Mouse (Mus musculus) hindbrain, embryonic 15.5 days (tissue): ENCODE results near the gene Tjp3. TPM values are rescaled to one million over a fixed set of nuclear protein-coding genes. Genes with fewer than 3 reads are reported as not detected.

ENCODE experiments used
- ATAC-seq: fragments of 200-750 bp; cut with Nextera tagmentation; 2 replicates; pipeline ENCODE4 v1.8.0; 2017; ENCODE audit warnings: low read depth, moderate number of reproducible peaks, moderate TSS enrichment; ENCODE audit not compliant: low FRiP score
- H3K27ac ChIP-seq: fragments of 300-500 bp; sonication (generic); replicated peaks from 2 replicates; pipeline ENCODE4 v1.5.1; 2015; ENCODE audit warnings: mild to moderate bottlenecking, inconsistent platforms
- H3K27me3 ChIP-seq: fragments of 300-500 bp; sonication (generic); 2 replicates; pipeline ENCODE4 v1.6.1; 2015; ENCODE audit warnings: control low read depth, inconsistent platforms
- H3K36me3 ChIP-seq: fragments of 300-500 bp; sonication (generic); 2 replicates; pipeline ENCODE4 v1.6.1; 2015; ENCODE audit warnings: control low read depth, inconsistent platforms
- H3K4me1 ChIP-seq: fragments of 300-500 bp; sonication (generic); replicated peaks from 2 replicates; pipeline ENCODE4 v1.6.1; 2015; ENCODE audit warnings: control low read depth, inconsistent platforms
- H3K4me2 ChIP-seq: fragments of 300-500 bp; sonication (generic); 2 replicates; pipeline ENCODE4 v1.6.1; 2015; ENCODE audit warnings: moderate library complexity, mild to moderate bottlenecking, inconsistent platforms
- H3K4me3 ChIP-seq: fragments of 300-500 bp; sonication (generic); 2 replicates; pipeline ENCODE4 v1.5.1; 2015; ENCODE audit warnings: mild to moderate bottlenecking, inconsistent platforms
- H3K9ac ChIP-seq: fragments of 300-500 bp; sonication (generic); 2 replicates; pipeline ENCODE4 v1.6.1; 2015; ENCODE audit warnings: inconsistent platforms
- H3K9me3 ChIP-seq: fragments of 300-500 bp; sonication (generic); 2 replicates; pipeline ENCODE4 v1.6.1; 2016; ENCODE audit warnings: control low read depth, inconsistent platforms
- WGBS: fragments of 180-500 bp; shearing (Covaris S2); methylation state at CpG from one replicate; pipeline ENCODE4 v1.1.7; 2015; 5-methylcytosine and 5-hydroxymethylcytosine counted together
- polyA plus RNA-seq: library from polyadenylated mRNA; unstranded; fragments of >200 nt; fragmentation: Nextera tagmentation; extraction: Ambion mirVana; gene quantifications from 2 replicates; pipeline ENCODE4 v1.2.1, GENCODE M21; 2015

Gene Tjp3
- polyA plus RNA-seq, 1 experiment from 2014 or later, result 6.2 TPM

GRCm38 (mm10) chr10:81290698-81291460 lies 502 bp downstream of the Tjp3 start:
- no peak overlapping the region for H3K4me3 ChIP-seq
- WGBS, result 13% methylated on average over 24 of the region's 24 CpGs
- H3K36me3 ChIP-seq, result no peaks in the 10 kb centered on the region
- peak overlapping the region; percentile 14 for H3K4me2 ChIP-seq
- 0 out of 2 replicates have a peak, but pooled peaks cover 11% of the 10 kb centered on the region for H3K27me3 ChIP-seq
- no peak overlapping the region for H3K9ac ChIP-seq
- H3K9me3 ChIP-seq, result no peaks in the 10 kb centered on the region
- no peak for ATAC-seq
- no peak overlapping the region for H3K27ac ChIP-seq
- H3K4me1 ChIP-seq, result peaks cover 37% of the 10 kb centered on the region

GRCm38 (mm10) chr10:81289811-81290210 lies 1.6 kb downstream of the Tjp3 start:
- Histone ChIP-seq H3K36me3 (no peaks in the 10 kb centered on the region), H3K9ac (no peak overlapping the region), H3K9me3 (no peaks in the 10 kb centered on the region), H3K4me3 (no peak overlapping the region), H3K27ac (no peak overlapping the region), H3K4me2 (no peak overlapping the region), H3K4me1 (peaks cover 28% of the 10 kb centered on the region), H3K27me3 (peaks cover 16% of the 10 kb centered on the region; the same call in 1 of the 2 replicates)
- no peak for ATAC-seq
- WGBS, result 62% methylated on average over 14 of the region's 14 CpGs

- ATAC-seq, result no peak
- 6% methylated on average over 7 of the region's 7 CpGs for WGBS
Observed at GRCm38 (mm10) chr10:81289278-81289677, 2.1 kb downstream of the Tjp3 start.

GRCm38 (mm10) chr10:81288601-81289000 lies 2.8 kb downstream of the Tjp3 start:
- H3K4me2 ChIP-seq, result no peak overlapping the region
- no peak overlapping the region for H3K9ac ChIP-seq
- no peak overlapping the region for H3K27ac ChIP-seq
- H3K9me3 ChIP-seq, result no peaks in the 10 kb centered on the region
- peaks cover 16% of the 10 kb centered on the region for H3K4me1 ChIP-seq
- H3K27me3 ChIP-seq, result peaks cover 20% of the 10 kb centered on the region
- no peak overlapping the region for H3K4me3 ChIP-seq
- 31% methylated on average over 6 of the region's 6 CpGs for WGBS
- no peak for ATAC-seq
- no peaks in the 10 kb centered on the region for H3K36me3 ChIP-seq

More at GRCm38 (mm10) chr10:81289278-81289677, 2.1 kb downstream of the Tjp3 start:
- no peak overlapping the region for H3K27ac ChIP-seq
- H3K36me3 ChIP-seq, result no peaks in the 10 kb centered on the region
- H3K9ac ChIP-seq, result no peak overlapping the region
- H3K9me3 ChIP-seq, result no peaks in the 10 kb centered on the region
- peaks cover 17% of the 10 kb centered on the region; the same call in 1 of the 2 replicates for H3K27me3 ChIP-seq
- H3K4me2 ChIP-seq, result no peak overlapping the region
- no peak overlapping the region for H3K4me3 ChIP-seq
- H3K4me1 ChIP-seq, result peaks cover 22% of the 10 kb centered on the region

GRCm38 (mm10) chr10:81287513-81288157 lies 3.7 kb downstream of the Tjp3 start:
- no peaks in the 10 kb centered on the region for H3K36me3 ChIP-seq
- H3K9me3 ChIP-seq, result no peaks in the 10 kb centered on the region
- ATAC-seq, result no peak
- no peak overlapping the region for H3K27ac ChIP-seq
- H3K4me3 ChIP-seq, result no peak overlapping the region
- WGBS, result 61% methylated on average over 8 of the region's 8 CpGs
- peaks cover 24% of the 10 kb centered on the region for H3K27me3 ChIP-seq
- no peak overlapping the region for H3K4me2 ChIP-seq
- peaks cover 16% of the 10 kb centered on the region for H3K4me1 ChIP-seq
- no peak overlapping the region for H3K9ac ChIP-seq

GRCm38 (mm10) chr10:81286586-81286985 lies 4.8 kb downstream of the Tjp3 start:
- 46% methylated on average over 6 of the region's 6 CpGs for WGBS
- H3K27me3 ChIP-seq, result peaks cover 28% of the 10 kb centered on the region

GRCm38 (mm10) chr10:81285694-81286450 lies 5.5 kb downstream of the Tjp3 start:
- H3K4me2 ChIP-seq, result peak overlapping the region; percentile 89
- no peaks in the 10 kb centered on the region for H3K9me3 ChIP-seq
- H3K4me3 ChIP-seq, result peak overlapping the region; percentile 49
- peaks cover 28% of the 10 kb centered on the region for H3K27me3 ChIP-seq
- H3K9ac ChIP-seq, result peak overlapping the region; percentile 44
- H3K27ac ChIP-seq, result no peak overlapping the region
- 2% methylated on average over 54 of the region's 54 CpGs for WGBS
- ATAC-seq, result peak; percentile 78
- H3K4me1 ChIP-seq, result peaks cover 10% of the 10 kb centered on the region
- no peaks in the 10 kb centered on the region for H3K36me3 ChIP-seq

More at GRCm38 (mm10) chr10:81286586-81286985, 4.8 kb downstream of the Tjp3 start:
- Histone ChIP-seq H3K9ac (no peak overlapping the region), H3K4me2 (no peak overlapping the region), H3K36me3 (no peaks in the 10 kb centered on the region), H3K9me3 (no peaks in the 10 kb centered on the region), H3K4me3 (no peak overlapping the region), H3K4me1 (peaks cover 16% of the 10 kb centered on the region), H3K27ac (no peak overlapping the region)
- no peak for ATAC-seq

- Histone ChIP-seq H3K4me1 (peaks cover 6% of the 10 kb centered on the region), H3K27ac (no peak overlapping the region), H3K27me3 (peaks cover 17% of the 10 kb centered on the region), H3K4me3 (no peak overlapping the region), H3K9me3 (no peaks in the 10 kb centered on the region), H3K4me2 (0 out of 2 replicates have a peak overlapping the region, but pooled peaks have one; percentile 89), H3K9ac (no peak overlapping the region), H3K36me3 (no peaks in the 10 kb centered on the region)
- 11% methylated on average over 17 of the region's 17 CpGs for WGBS
- no peak for ATAC-seq
Observed at GRCm38 (mm10) chr10:81284719-81285118, 6.7 kb downstream of the Tjp3 start.

GRCm38 (mm10) chr10:81284189-81284588 lies 7.2 kb downstream of the Tjp3 start:
- Histone ChIP-seq H3K4me1 (peaks cover 6% of the 10 kb centered on the region), H3K4me3 (no peak overlapping the region), H3K27ac (no peak overlapping the region), H3K27me3 (peaks cover 16% of the 10 kb centered on the region), H3K9ac (no peak overlapping the region), H3K9me3 (no peaks in the 10 kb centered on the region), H3K4me2 (no peak overlapping the region), H3K36me3 (no peaks in the 10 kb centered on the region)
- 46% methylated on average over 6 of the region's 6 CpGs for WGBS
- ATAC-seq, result no peak

- Histone ChIP-seq H3K27me3 (peaks cover 10% of the 10 kb centered on the region; the same call in 1 of the 2 replicates), H3K9me3 (no peaks in the 10 kb centered on the region), H3K9ac (no peak overlapping the region), H3K36me3 (no peaks in the 10 kb centered on the region), H3K27ac (no peak overlapping the region), H3K4me2 (no peak overlapping the region), H3K4me1 (no peaks in the 10 kb centered on the region), H3K4me3 (no peak overlapping the region)
- WGBS, result 45% methylated on average over 10 of the region's 10 CpGs
- no peak for ATAC-seq
Observed at GRCm38 (mm10) chr10:81279496-81279895, 11.9 kb downstream of the Tjp3 start.

- Histone ChIP-seq H3K4me1 (no peaks in the 10 kb centered on the region), H3K27ac (no peak overlapping the region), H3K27me3 (peaks cover 3% of the 10 kb centered on the region; the same call in 1 of the 2 replicates), H3K4me3 (no peak overlapping the region), H3K9ac (no peak overlapping the region), H3K36me3 (peaks cover 9% of the 10 kb centered on the region), H3K4me2 (no peak overlapping the region), H3K9me3 (no peaks in the 10 kb centered on the region)
- no peak for ATAC-seq
- 74% methylated on average over 22 of the region's 22 CpGs for WGBS
Observed at GRCm38 (mm10) chr10:81277676-81278075, 13.7 kb downstream of the Tjp3 start.

- peaks cover 5% of the 10 kb centered on the region for H3K4me1 ChIP-seq
- no peak overlapping the region for H3K27ac ChIP-seq
- H3K4me2 ChIP-seq, result no peak overlapping the region
- no peak overlapping the region for H3K4me3 ChIP-seq
- ATAC-seq, result no peak
- H3K36me3 ChIP-seq, result peaks cover 22% of the 10 kb centered on the region
- H3K9me3 ChIP-seq, result no peaks in the 10 kb centered on the region
- H3K27me3 ChIP-seq, result no peaks in the 10 kb centered on the region
- H3K9ac ChIP-seq, result no peak overlapping the region
- 95% methylated on average over 19 of the region's 19 CpGs for WGBS
Observed at GRCm38 (mm10) chr10:81273842-81274241, 17.5 kb downstream of the Tjp3 start.
